Mouse (Mus musculus) midbrain, embryonic 16.5 days (tissue): ENCODE measurements around the gene Rftn1. TPM values are rescaled to one million over a fixed set of nuclear protein-coding genes. Genes with fewer than 3 reads are reported as not detected.

Experiments
- ATAC-seq: fragments of 200-750 bp; cut with Nextera tagmentation; 2 replicates; pipeline ENCODE4 v1.8.0; 2017; ENCODE audit warnings: moderate TSS enrichment
- H3K27ac ChIP-seq: fragments of 300-500 bp; sonication (generic); 2 replicates; pipeline ENCODE4 v1.5.1; 2014; ENCODE audit warnings: mild to moderate bottlenecking, low read length, mixed read lengths
- H3K27me3 ChIP-seq: fragments of 300-500 bp; sonication (generic); 2 replicates; pipeline ENCODE4 v1.6.1; 2014; ENCODE audit warnings: low read depth, low read length, mixed read lengths; ENCODE audit not compliant: control insufficient read depth, insufficient read depth
- H3K36me3 ChIP-seq: fragments of 300-500 bp; sonication (generic); 2 replicates; pipeline ENCODE4 v1.6.1; 2014; ENCODE audit warnings: mild to moderate bottlenecking, low read length, moderate library complexity, mixed read lengths; ENCODE audit not compliant: control insufficient read depth, insufficient read depth
- H3K4me1 ChIP-seq: fragments of 300-500 bp; sonication (generic); 2 replicates; pipeline ENCODE4 v1.6.1; 2014; ENCODE audit warnings: mild to moderate bottlenecking, low read length, mixed read lengths; ENCODE audit not compliant: control insufficient read depth, insufficient read depth
- H3K4me2 ChIP-seq: fragments of 300-500 bp; sonication (generic); 2 replicates; pipeline ENCODE4 v1.6.1; 2014; ENCODE audit warnings: mild to moderate bottlenecking, low read length, mixed read lengths
- H3K4me3 ChIP-seq: fragments of 300-500 bp; sonication (generic); 2 replicates; pipeline ENCODE4 v1.5.1; 2014; ENCODE audit warnings: low read depth, mild to moderate bottlenecking, low read length, moderate library complexity, mixed read lengths
- H3K9ac ChIP-seq: fragments of 300-500 bp; sonication (generic); 2 replicates; pipeline ENCODE4 v1.6.1; 2014; ENCODE audit warnings: low read depth, low read length, mixed read lengths
- H3K9me3 ChIP-seq: fragments of 300-500 bp; sonication (generic); replicated peaks from 2 replicates; pipeline ENCODE4 v1.6.1; 2014; ENCODE audit warnings: mild to moderate bottlenecking, low read length, mixed read lengths; ENCODE audit not compliant: control insufficient read depth, poor library complexity, severe bottlenecking
- WGBS: fragments of 180-500 bp; shearing (Covaris S2); extraction: QIAGEN DNeasy Blood & Tissue Kit; methylation state at CpG from one replicate; pipeline ENCODE4 v1.1.7; 2014; 5-methylcytosine and 5-hydroxymethylcytosine counted together
- polyA plus RNA-seq: library from polyadenylated mRNA; unstranded; fragments of >200 nt; fragmentation: Nextera tagmentation; extraction: Ambion mirVana; gene quantifications from 2 replicates; pipeline ENCODE4 v1.2.1, GENCODE M21; 2015

Rftn1 gene
- 28.2 and 30.1 TPM in 2 replicates for polyA plus RNA-seq

DNA sequence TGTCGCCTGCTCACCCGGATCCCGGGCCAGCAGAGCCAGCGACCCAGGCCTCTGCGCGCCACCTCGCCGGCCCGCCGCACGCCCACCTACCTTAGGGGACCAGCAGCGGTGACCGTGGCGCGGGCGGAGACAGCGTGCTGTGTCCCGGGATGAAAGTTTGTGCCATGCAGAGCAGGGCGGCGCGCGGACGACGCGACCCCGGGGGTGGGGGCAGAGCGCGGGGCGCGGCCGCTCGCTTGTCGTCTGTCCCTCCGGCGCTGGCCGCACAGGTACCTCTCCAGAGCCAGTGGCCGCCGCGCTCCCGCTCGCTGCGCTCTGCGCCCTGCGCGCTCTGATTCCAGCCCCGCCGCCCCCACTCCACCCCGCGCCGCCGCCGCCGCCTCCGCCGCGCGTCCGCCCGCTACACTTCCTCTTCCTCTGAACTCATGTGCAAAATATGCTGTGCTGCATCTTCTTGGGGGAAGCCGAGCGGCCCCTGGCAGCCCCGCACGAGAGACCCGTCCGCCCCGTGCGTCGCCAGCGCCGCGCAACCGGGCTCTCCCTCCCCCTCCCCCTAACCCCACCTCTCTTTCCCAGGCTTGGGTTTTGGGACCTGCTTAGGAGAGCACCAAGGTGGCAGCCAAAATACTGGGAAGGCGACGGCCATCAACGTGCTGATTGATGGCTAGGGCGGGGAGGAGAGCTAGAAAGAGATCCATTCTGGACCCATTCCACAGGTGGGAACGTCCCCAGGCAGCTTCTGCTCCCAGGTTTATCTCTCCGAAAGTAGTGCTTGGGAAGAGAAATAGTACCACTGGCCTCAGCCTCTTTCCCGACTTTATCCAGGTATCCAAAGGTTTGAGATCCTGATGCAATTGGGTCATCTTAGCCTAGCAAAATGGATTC lies at the start of gene Rftn1:
Gene Rftn1 (minus strand): TSS at position 544 of the 885 bp plus-strand sequence.
- no peaks in the 10 kb centered on the region for H3K36me3 ChIP-seq
- 1% methylated on average over 52 of the region's 79 CpGs for WGBS
- peak within 1 kb of the TSS; percentile 77 for H3K4me3 ChIP-seq
- peak; percentile 59 for ATAC-seq
- peaks cover 22% of the 10 kb centered on the region for H3K4me1 ChIP-seq
- H3K9me3 ChIP-seq, result no peaks in the 10 kb centered on the region
- H3K9ac ChIP-seq, result peak within 1 kb of the TSS; percentile 73
- peaks cover 12% of the 10 kb centered on the region for H3K27me3 ChIP-seq
- peak within 1 kb of the TSS; percentile 99 for H3K4me2 ChIP-seq
- H3K27ac ChIP-seq, result peak within 1 kb of the TSS; percentile 37; the same call in 1 of the 2 replicates

GRCm38 (mm10) chr17:50237818-50238610 lies 47.5 kb upstream of the Rftn1 start:
- Histone ChIP-seq H3K27ac (no peak overlapping the region), H3K4me2 (no peak overlapping the region), H3K4me3 (no peak overlapping the region), H3K27me3 (no peaks in the 10 kb centered on the region), H3K4me1 (peaks cover 7% of the 10 kb centered on the region), H3K9me3 (no peaks in the 10 kb centered on the region), H3K9ac (no peak overlapping the region), H3K36me3 (no peaks in the 10 kb centered on the region)
- 69% methylated on average over 11 of the region's 11 CpGs for WGBS
- no peak for ATAC-seq

DNA sequence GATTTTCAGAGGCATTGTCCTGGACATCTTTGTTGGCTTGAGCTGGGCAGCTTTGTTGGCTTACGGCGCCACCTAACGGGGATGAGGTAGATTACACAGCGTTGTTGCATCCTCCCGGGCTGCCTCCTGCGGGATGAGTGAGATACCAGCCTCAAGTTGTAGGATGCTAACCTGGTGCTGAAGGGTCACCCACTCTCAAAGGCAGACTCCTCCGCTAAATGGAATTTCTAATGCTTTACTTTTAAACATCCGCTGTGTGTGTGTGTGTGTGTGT lies 46.9 kb upstream of the Rftn1 start:
- Histone ChIP-seq H3K9ac (no peak overlapping the region; the same call in 1 of the 2 replicates), H3K27ac (peak overlapping the region; percentile 74), H3K27me3 (no peaks in the 10 kb centered on the region), H3K9me3 (no peaks in the 10 kb centered on the region), H3K4me2 (no peak overlapping the region), H3K4me3 (no peak overlapping the region), H3K4me1 (peaks cover 7% of the 10 kb centered on the region), H3K36me3 (no peaks in the 10 kb centered on the region)
- 6% methylated on average over 8 of the region's 8 CpGs for WGBS
- ATAC-seq, result peak; percentile 92

DNA sequence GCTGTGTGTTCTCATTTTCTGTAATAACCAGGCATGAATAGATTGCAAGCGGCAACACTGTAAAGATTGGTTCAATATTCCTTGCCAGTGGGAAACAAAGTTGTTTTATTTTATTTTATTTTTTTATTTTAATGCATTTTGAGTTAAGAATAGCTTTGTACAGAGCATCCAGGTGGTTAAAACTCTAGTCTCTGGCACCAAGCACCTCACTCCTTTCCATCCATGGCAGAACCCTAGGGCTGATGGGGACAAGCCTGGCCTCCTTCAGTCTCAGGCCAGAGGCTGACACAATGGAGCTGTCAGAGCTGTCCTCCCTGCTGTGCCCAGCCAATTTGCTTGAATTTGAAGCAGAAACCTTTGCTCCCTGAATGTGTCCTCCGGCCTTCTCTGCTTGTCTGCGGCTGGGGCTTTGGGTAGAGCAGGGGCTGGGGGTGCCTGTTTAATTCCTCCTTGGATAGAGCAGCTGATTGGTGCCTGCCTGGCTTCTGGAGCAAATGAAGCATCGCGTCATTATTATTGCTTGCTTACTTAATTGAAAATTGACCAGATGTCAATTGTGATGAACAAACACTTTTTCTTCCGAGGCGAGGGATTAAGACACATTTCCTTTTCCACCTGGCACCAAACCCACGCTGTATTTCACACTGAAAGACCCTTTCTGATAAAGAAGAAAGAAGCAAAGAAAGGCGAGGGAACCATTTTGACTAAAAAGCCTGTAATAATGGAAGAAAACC lies 46.4 kb upstream of the Rftn1 start:
- no peaks in the 10 kb centered on the region for H3K27me3 ChIP-seq
- no peak overlapping the region for H3K4me2 ChIP-seq
- ATAC-seq, result peak; percentile 80
- H3K27ac ChIP-seq, result peak overlapping the region; percentile 74
- peak overlapping the region; percentile 48; the same call in 1 of the 2 replicates for H3K9ac ChIP-seq
- H3K9me3 ChIP-seq, result no peaks in the 10 kb centered on the region
- H3K36me3 ChIP-seq, result no peaks in the 10 kb centered on the region
- peaks cover 7% of the 10 kb centered on the region for H3K4me1 ChIP-seq
- WGBS, result 12% methylated on average over 9 of the region's 9 CpGs
- no peak overlapping the region for H3K4me3 ChIP-seq

- no peak overlapping the region for H3K4me2 ChIP-seq
- H3K36me3 ChIP-seq, result no peaks in the 10 kb centered on the region
- H3K4me1 ChIP-seq, result peaks cover 7% of the 10 kb centered on the region
- H3K4me3 ChIP-seq, result no peak overlapping the region
- no peaks in the 10 kb centered on the region for H3K27me3 ChIP-seq
- peak; percentile 22; the same call in 1 of the 2 replicates for ATAC-seq
- H3K9ac ChIP-seq, result no peak overlapping the region
- H3K9me3 ChIP-seq, result no peaks in the 10 kb centered on the region
- 37% methylated on average over 13 of the region's 13 CpGs for WGBS
- peak overlapping the region; percentile 74 for H3K27ac ChIP-seq
Observed at GRCm38 (mm10) chr17:50235943-50236701, 45.6 kb upstream of the Rftn1 start.

- Histone ChIP-seq H3K9me3 (no peaks in the 10 kb centered on the region), H3K9ac (no peak overlapping the region), H3K4me1 (peaks cover 7% of the 10 kb centered on the region), H3K27ac (no peak overlapping the region), H3K4me2 (no peak overlapping the region), H3K27me3 (no peaks in the 10 kb centered on the region), H3K4me3 (no peak overlapping the region), H3K36me3 (no peaks in the 10 kb centered on the region)
- ATAC-seq, result no peak
- 83% methylated on average over 5 of the region's 5 CpGs for WGBS
Observed at GRCm38 (mm10) chr17:50233956-50234355, 43.5 kb upstream of the Rftn1 start.

DNA sequence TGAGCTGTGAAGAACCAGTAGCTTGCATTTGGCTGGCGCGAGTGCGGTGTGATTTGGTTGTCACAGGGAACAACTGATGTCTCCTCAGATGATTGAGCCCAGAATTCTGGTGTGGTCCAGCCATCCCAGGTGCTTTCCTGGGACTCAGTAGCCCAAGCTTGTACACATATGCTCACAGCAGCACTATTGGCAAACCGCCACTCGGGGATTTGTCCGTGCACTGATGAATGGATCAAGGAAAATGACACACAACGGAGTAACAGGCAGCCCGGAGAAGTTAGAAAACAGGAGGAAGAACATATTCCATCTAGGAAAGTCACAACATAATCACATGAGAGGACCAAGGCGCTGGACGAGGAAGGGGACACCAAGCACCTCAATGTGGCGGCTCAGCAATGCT lies 42.3 kb upstream of the Rftn1 start:
- Histone ChIP-seq H3K9ac (no peak overlapping the region), H3K9me3 (no peaks in the 10 kb centered on the region), H3K27ac (no peak overlapping the region), H3K4me1 (peaks cover 7% of the 10 kb centered on the region), H3K4me2 (no peak overlapping the region), H3K27me3 (no peaks in the 10 kb centered on the region), H3K4me3 (no peak overlapping the region), H3K36me3 (no peaks in the 10 kb centered on the region)
- 83% methylated on average over 11 of the region's 11 CpGs for WGBS
- no peak for ATAC-seq

- Histone ChIP-seq H3K36me3 (no peaks in the 10 kb centered on the region), H3K9me3 (no peaks in the 10 kb centered on the region), H3K27ac (no peak overlapping the region), H3K4me2 (no peak overlapping the region), H3K27me3 (no peaks in the 10 kb centered on the region), H3K9ac (no peak overlapping the region), H3K4me3 (no peak overlapping the region), H3K4me1 (peaks cover 2% of the 10 kb centered on the region; the same call in 1 of the 2 replicates)
- 88% methylated on average over 8 of the region's 8 CpGs for WGBS
- no peak for ATAC-seq
Observed at GRCm38 (mm10) chr17:50231206-50231605, 40.7 kb upstream of the Rftn1 start.
